Mouse (Mus musculus): Measurements from ENCODE around the gene Hypm. TPM values are rescaled to one million over a fixed set of nuclear protein-coding genes. Genes with fewer than 3 reads are reported as not detected.

The Hypm gene
- polyA plus RNA-seq (2017; shearing (Covaris generic)) = not detected

GRCm38 (mm10) chrX:9846628-9847027 is at the start of gene Hypm:
Hypm (plus strand) TSS chrX:9846928.

GRCm38 (mm10) chrX:9849403-9849802 is 2.7 kb downstream of the Hypm start, which contains the start of gene H2al3:
H2al3 (plus strand) TSS chrX:9849703.

GRCm38 (mm10) chrX:9885322-9885721 is 38.6 kb downstream of the Hypm start, which contains the start of gene Sytl5:
Sytl5 (plus strand) TSS chrX:9885622.

Other genes starting within 250 kb of the Hypm start
- 35.2 TPM for gene Dynlt3, start 183.9 kb upstream of the Hypm start, polyA plus RNA-seq (2017; shearing (Covaris generic))
- not detected for gene H2al3, start 2.8 kb downstream of the Hypm start, polyA plus RNA-seq (2017; shearing (Covaris generic))
- not detected for gene Sytl5, start 38.7 kb downstream of the Hypm start, polyA plus RNA-seq (2017; shearing (Covaris generic))

Data from CD4-positive, CD25-positive, alpha-beta regulatory T cell (primary cell).